Mouse (Mus musculus): Measurements from ENCODE around the gene Fkbp4.

- TF ChIP-seq CTCF (IDR thresholded peaks at IDR 0.05; ENCODE audit: low read depth), result no peak
- TF ChIP-seq EP300 (IDR thresholded peaks at IDR 0.05; ENCODE audit: low read depth), result no peak
These were observed 21.8 kb upstream of the Fkbp4 start for GRCm38 (mm10) chr6:128460321-128460720.
